Mouse (Mus musculus): ENCODE results near the gene Nkapd1.
A peak's percentile ranks its signal among the peaks of the same experiment; 100 is the strongest.

DNA sequence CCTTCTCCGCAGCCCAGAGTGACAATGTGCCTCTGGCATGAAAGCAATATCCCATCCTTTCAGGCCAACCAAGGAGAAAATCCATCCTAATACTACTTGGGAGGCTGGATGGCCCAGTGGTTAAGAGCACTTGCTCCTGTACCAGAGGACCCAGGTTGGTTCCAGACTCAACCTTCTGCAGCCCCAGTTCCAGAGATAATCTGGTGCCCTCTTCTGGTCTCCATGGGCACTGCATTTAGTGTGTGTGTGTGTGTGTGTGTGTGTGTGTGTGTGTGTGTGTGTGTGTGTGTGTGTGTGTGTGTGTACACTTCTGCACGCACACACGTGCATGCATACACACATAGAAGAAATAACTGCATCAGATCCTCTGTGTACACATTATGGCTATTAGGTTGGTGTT, 23.7 kb downstream of the Nkapd1 start:
- TF ChIP-seq CTCF (IDR thresholded peaks at IDR 0.05; ENCODE audit: borderline replicate concordance, insufficient read depth, low read depth, low read length) (peak; percentile 38; the same call in 1 of the 2 replicates), POLR2A (IDR thresholded peaks at IDR 0.05; ENCODE audit: borderline replicate concordance, insufficient read depth, low read length) (no peak)

All from cerebellum, adult 2 months (tissue).